Mouse (Mus musculus): ENCODE measurements at regions not wholly inside any gene's neighbourhood (a gene's known extent, or its start where the extent isn't known, plus 50 kb on each side); places are given as distances from the start of the nearest gene placed in this dataset.
"Not testable (repeated sequence)": the region's sequence is repeated elsewhere in the genome, so short reads cannot be mapped to it uniquely, and the experiment has no call there.

- Histone ChIP-seq H3K4me1 (ENCODE audit: control insufficient read depth, insufficient read depth, low read length) (no peaks in the 10 kb centered on the region), H3K27ac (ENCODE audit: insufficient read depth, low read length) (no peak overlapping the region), H3K27me3 (ENCODE audit: control insufficient read depth, insufficient read depth, low read length, poor library complexity, severe bottlenecking) (no peaks in the 10 kb centered on the region), H3K4me3 (ENCODE audit: low read depth, low read length) (no peak overlapping the region), H3K9ac (ENCODE audit: low read depth, poor library complexity, severe bottlenecking) (no peak overlapping the region), H3K9me3 (replicated peaks; ENCODE audit: control insufficient read depth, insufficient read depth, low read length, poor library complexity, severe bottlenecking) (peaks cover 5% of the 10 kb centered on the region), H3K36me3 (ENCODE audit: control insufficient read depth, insufficient read depth, low read length, poor library complexity, severe bottlenecking) (no peaks in the 10 kb centered on the region)
- TF ChIP-seq CTCF (IDR thresholded peaks at IDR 0.05; ENCODE audit: low read depth, low read length) (no peak), EP300 (IDR thresholded peaks at IDR 0.05; ENCODE audit: insufficient read depth, low read depth, low read length) (no peak), POLR2A (IDR thresholded peaks at IDR 0.05; ENCODE audit: insufficient read depth, low read length) (no peak)
These were observed 178.3 kb upstream of the Hs6st1 start for GRCm38 (mm10) chr1:35889731-35890499.

- peaks cover 11% of the 10 kb centered on the region for H3K9me3 ChIP-seq (replicated peaks; ENCODE audit: control insufficient read depth, insufficient read depth, low read length, poor library complexity, severe bottlenecking)
- TF ChIP-seq CTCF (IDR thresholded peaks at IDR 0.05; ENCODE audit: low read depth, low read length) (no peak), POLR2A (IDR thresholded peaks at IDR 0.05; ENCODE audit: insufficient read depth, low read length) (no peak), EP300 (IDR thresholded peaks at IDR 0.05; ENCODE audit: insufficient read depth, low read depth, low read length) (no peak)
- no peaks in the 10 kb centered on the region for H3K27me3 ChIP-seq (ENCODE audit: control insufficient read depth, insufficient read depth, low read length, poor library complexity, severe bottlenecking)
- H3K9ac ChIP-seq (ENCODE audit: low read depth, poor library complexity, severe bottlenecking): no peak overlapping the region
- no peak overlapping the region for H3K4me3 ChIP-seq (ENCODE audit: low read depth, low read length)
- H3K4me1 ChIP-seq (ENCODE audit: control insufficient read depth, insufficient read depth, low read length): no peaks in the 10 kb centered on the region
- no peaks in the 10 kb centered on the region for H3K36me3 ChIP-seq (ENCODE audit: control insufficient read depth, insufficient read depth, low read length, poor library complexity, severe bottlenecking)
- H3K27ac ChIP-seq (ENCODE audit: insufficient read depth, low read length): no peak overlapping the region
These were observed 177.7 kb upstream of the Hs6st1 start for GRCm38 (mm10) chr1:35890500-35890900.

GRCm38 (mm10) chr1:35899536-35899935, 168.7 kb upstream of the Hs6st1 start:
- TF ChIP-seq EP300 (IDR thresholded peaks at IDR 0.05; ENCODE audit: insufficient read depth, low read depth, low read length) (no peak), CTCF (IDR thresholded peaks at IDR 0.05; ENCODE audit: low read depth, low read length) (no peak), POLR2A (IDR thresholded peaks at IDR 0.05; ENCODE audit: insufficient read depth, low read length) (no peak)
- no peaks in the 10 kb centered on the region for H3K27me3 ChIP-seq (ENCODE audit: control insufficient read depth, insufficient read depth, low read length, poor library complexity, severe bottlenecking)

DNA sequence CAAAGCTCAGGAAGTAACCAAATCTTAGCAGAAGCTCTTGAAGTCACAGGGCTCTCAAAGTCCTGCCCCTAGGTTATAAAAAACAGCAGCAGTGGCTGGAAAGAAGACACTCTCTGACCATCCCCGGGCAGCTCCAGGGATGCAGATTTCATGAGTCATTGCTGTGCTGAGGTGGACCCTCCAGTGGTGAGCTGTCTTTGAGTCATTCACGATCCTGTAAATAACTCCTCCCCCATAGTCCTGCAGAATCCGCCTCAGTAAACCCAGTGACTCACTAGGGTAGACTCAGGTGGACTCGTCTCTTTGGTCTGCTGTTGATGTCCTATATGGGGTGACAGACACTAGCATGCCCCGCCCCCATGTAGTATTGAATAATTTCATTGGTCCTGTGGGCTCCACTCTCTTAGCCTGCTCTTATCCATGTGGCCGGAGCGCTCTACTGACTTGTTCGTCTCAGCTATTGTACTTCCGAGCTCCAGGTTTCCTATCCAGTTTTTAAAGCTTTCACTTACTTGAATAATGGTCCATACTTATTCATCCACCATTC, 164.1 kb upstream of the Hs6st1 start:
- no peaks in the 10 kb centered on the region for H3K27me3 ChIP-seq (ENCODE audit: control insufficient read depth, insufficient read depth, low read length, poor library complexity, severe bottlenecking)
- H3K27ac ChIP-seq (ENCODE audit: insufficient read depth, low read length): no peak overlapping the region
- TF ChIP-seq EP300 (IDR thresholded peaks at IDR 0.05; ENCODE audit: insufficient read depth, low read depth, low read length) (no peak), CTCF (IDR thresholded peaks at IDR 0.05; ENCODE audit: low read depth, low read length) (no peak), POLR2A (IDR thresholded peaks at IDR 0.05; ENCODE audit: insufficient read depth, low read length) (no peak)
- H3K9me3 ChIP-seq (replicated peaks; ENCODE audit: control insufficient read depth, insufficient read depth, low read length, poor library complexity, severe bottlenecking): no peaks in the 10 kb centered on the region
- no peak overlapping the region for H3K9ac ChIP-seq (ENCODE audit: low read depth, poor library complexity, severe bottlenecking)
- H3K4me1 ChIP-seq (ENCODE audit: control insufficient read depth, insufficient read depth, low read length): no peaks in the 10 kb centered on the region
- no peaks in the 10 kb centered on the region for H3K36me3 ChIP-seq (ENCODE audit: control insufficient read depth, insufficient read depth, low read length, poor library complexity, severe bottlenecking)
- no peak overlapping the region for H3K4me3 ChIP-seq (ENCODE audit: low read depth, low read length)

More at GRCm38 (mm10) chr1:35899536-35899935, 168.7 kb upstream of the Hs6st1 start:
- H3K36me3 ChIP-seq (ENCODE audit: control insufficient read depth, insufficient read depth, low read length, poor library complexity, severe bottlenecking): no peaks in the 10 kb centered on the region
- no peak overlapping the region for H3K4me3 ChIP-seq (ENCODE audit: low read depth, low read length)
- H3K9me3 ChIP-seq (replicated peaks; ENCODE audit: control insufficient read depth, insufficient read depth, low read length, poor library complexity, severe bottlenecking): peaks cover 13% of the 10 kb centered on the region
- no peak overlapping the region for H3K9ac ChIP-seq (ENCODE audit: low read depth, poor library complexity, severe bottlenecking)
- no peaks in the 10 kb centered on the region for H3K4me1 ChIP-seq (ENCODE audit: control insufficient read depth, insufficient read depth, low read length)
- H3K27ac ChIP-seq (ENCODE audit: insufficient read depth, low read length): no peak overlapping the region

- H3K4me1 ChIP-seq (ENCODE audit: control insufficient read depth, insufficient read depth, low read length): no peaks in the 10 kb centered on the region
- H3K4me3 ChIP-seq (ENCODE audit: low read depth, low read length): no peak overlapping the region
- H3K36me3 ChIP-seq (ENCODE audit: control insufficient read depth, insufficient read depth, low read length, poor library complexity, severe bottlenecking): no peaks in the 10 kb centered on the region
- H3K9ac ChIP-seq (ENCODE audit: low read depth, poor library complexity, severe bottlenecking): no peak overlapping the region
- H3K9me3 ChIP-seq (replicated peaks; ENCODE audit: control insufficient read depth, insufficient read depth, low read length, poor library complexity, severe bottlenecking): no peaks in the 10 kb centered on the region; the same call in 1 of the 2 replicates
- H3K27me3 ChIP-seq (ENCODE audit: control insufficient read depth, insufficient read depth, low read length, poor library complexity, severe bottlenecking): no peaks in the 10 kb centered on the region
- H3K27ac ChIP-seq (ENCODE audit: insufficient read depth, low read length): no peak overlapping the region
- TF ChIP-seq EP300 (IDR thresholded peaks at IDR 0.05; ENCODE audit: insufficient read depth, low read depth, low read length): no peak
These were observed 154.6 kb upstream of the Hs6st1 start for GRCm38 (mm10) chr1:35913551-35913950.

DNA sequence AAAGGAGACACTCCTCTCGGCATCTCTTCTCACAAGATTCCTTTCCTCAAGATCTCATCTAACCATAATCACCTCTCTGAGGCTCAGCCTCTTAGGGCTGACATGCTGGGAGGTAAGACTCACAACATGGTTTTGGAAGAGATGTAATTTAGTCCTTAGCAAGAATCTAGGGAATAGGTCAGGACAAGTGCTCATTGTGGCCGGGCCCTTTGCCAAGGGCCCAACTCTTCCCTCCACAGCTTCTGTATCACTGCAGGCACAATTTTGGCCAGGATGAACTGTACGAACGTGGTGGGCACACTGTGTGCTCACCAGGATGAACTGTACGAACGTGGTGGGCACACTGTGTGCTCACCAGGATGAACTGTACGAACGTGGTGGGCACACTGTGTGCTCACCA, 154.0 kb upstream of the Hs6st1 start:
- H3K4me1 ChIP-seq (ENCODE audit: control insufficient read depth, insufficient read depth, low read length); H3K27ac ChIP-seq (ENCODE audit: insufficient read depth, low read length); H3K4me3 ChIP-seq (ENCODE audit: low read depth, low read length); H3K36me3 ChIP-seq (ENCODE audit: control insufficient read depth, insufficient read depth, low read length, poor library complexity, severe bottlenecking); H3K9me3 ChIP-seq (replicated peaks; ENCODE audit: control insufficient read depth, insufficient read depth, low read length, poor library complexity, severe bottlenecking); H3K9ac ChIP-seq (ENCODE audit: low read depth, poor library complexity, severe bottlenecking); H3K27me3 ChIP-seq (ENCODE audit: control insufficient read depth, insufficient read depth, low read length, poor library complexity, severe bottlenecking): not testable (repeated sequence)

All from ES-Bruce4 (cell line).